Mouse (Mus musculus): ENCODE data around the gene Pigk.
A peak's percentile ranks its signal among the peaks of the same experiment; 100 is the strongest.

Pigk gene

DNA sequence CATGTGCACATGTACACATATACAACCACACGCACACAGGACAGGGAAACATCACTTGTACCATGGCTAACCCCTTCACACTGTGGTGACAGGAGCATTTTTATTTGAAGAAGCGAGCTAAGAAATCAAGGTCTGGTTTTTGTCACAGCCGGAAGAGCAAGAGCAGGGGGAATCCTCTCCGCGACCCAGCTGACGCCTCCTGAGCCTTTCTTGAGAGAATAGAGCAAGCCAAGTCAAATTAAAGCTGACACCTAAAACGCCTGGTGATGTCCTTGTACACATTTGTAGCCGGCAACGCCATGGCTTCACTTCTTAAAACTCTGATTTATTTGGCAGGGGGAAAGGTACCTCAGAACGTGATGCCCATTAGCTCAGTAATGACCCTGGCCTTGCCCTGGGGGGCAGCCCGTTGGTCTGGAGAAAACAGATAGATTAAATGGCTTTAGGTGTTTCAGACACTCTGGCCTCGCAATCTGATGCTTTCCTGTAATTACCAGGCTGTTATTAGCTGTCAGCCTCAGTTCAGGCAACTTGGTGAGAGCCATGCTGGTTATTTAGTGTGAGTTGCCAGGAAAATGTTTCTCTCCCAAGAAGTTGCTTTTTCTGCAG lies 141.2 kb downstream of the Pigk start:
- no peak for DNase-seq

DNA sequence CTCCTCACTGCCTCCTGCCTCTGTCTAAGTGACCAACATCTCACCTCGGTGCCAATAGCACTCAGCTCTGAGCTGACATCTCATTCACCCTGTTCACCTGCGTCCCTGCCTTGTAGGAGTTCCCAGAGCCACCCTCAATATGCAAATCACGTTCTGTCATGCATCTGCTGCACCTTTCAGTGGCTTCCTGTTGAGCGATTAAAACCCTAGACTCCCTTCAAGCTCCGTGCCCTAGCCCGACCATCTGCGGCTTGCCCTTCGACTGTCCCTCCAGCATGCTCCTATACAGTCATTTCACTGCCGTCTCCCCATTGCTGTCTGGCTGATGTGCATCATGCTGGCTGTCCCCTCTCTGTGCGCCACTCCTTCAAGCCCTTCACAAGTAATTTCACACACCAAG lies 142.2 kb downstream of the Pigk start:
- DNase-seq = no peak

DNA sequence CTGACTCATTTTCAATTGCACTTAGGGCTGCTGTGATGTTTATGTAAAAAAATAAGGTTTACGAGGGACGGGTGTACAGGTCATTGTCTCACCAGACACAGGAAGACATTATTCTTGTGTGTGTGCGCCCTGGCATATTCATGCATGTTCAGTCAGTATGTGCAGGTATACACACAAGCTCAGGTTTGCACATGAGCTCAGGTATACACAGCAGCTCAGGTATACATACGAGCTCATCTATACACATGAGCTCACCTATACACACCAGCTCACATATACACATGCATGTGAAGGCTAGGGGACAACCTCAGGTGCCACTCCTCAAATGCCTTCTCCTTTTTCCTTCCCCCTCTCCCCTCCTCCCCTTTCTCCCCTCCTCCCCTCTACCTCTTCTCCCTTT lies 147.6 kb downstream of the Pigk start:
- DNase-seq = no peak

DNA sequence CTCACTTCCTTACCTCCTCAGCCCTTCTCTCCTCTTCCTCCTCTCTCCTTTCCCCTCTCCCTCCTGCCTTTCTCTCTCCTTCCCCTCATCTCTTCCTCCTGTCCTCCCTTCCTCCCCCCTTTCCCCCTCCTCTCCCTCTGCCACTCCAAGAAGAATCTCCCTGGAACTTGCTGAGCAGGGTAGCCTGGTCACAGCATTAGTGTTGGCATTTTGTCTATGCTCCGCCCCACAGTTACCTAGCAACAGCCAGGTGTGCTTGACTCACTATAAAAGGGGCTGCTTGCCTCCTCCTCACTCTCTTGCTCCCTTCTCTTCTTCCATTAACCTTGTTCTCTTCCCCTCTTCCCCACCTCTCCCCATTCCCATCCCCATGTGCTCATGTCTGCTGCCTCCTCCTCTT lies 148.1 kb downstream of the Pigk start:
- DNase-seq = no peak

DNA sequence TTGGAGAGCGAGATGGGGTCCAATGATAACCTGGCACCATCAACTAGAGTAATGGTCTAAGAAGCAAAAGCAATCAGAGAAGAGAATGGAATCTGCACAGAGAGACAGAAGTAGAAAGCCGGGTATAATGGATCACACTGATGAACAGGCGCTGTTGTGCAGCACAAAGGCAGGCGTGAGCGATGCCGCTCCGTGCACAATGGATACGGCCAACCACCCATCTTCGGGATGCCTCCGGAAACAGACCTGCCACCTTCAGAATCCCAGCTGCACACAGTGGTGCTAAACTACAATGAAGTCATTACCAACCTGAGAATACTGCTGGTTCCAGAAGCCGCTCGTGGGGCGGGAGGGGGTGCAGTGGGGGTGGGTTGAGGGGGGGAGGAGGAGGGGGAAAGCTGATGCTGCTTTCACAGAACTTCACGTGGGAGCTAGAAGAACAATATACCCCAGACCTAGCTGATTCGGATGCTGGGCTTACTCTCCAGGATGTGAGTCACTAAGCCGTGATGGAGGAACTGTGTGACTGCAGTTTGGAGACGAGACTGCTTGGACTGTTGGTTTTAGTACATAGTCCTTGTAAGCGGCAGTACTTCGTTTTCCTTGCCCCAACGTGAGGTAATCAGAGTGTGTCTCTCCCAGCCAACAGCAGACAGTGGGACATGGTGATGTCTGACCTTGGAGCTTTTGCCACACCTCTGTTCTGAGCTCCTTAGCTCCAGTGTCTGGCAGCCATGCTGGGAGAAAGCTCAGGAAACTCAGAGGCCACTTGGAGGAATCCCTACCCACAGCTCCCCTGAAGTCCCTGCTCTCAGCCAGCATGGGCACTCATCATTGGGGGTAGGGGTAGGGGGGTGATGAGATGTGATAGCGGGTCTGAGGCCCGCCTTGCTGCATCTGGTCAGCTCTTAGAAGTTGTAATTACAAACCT lies 152.4 kb downstream of the Pigk start:
- DNase-seq = no peak

DNA sequence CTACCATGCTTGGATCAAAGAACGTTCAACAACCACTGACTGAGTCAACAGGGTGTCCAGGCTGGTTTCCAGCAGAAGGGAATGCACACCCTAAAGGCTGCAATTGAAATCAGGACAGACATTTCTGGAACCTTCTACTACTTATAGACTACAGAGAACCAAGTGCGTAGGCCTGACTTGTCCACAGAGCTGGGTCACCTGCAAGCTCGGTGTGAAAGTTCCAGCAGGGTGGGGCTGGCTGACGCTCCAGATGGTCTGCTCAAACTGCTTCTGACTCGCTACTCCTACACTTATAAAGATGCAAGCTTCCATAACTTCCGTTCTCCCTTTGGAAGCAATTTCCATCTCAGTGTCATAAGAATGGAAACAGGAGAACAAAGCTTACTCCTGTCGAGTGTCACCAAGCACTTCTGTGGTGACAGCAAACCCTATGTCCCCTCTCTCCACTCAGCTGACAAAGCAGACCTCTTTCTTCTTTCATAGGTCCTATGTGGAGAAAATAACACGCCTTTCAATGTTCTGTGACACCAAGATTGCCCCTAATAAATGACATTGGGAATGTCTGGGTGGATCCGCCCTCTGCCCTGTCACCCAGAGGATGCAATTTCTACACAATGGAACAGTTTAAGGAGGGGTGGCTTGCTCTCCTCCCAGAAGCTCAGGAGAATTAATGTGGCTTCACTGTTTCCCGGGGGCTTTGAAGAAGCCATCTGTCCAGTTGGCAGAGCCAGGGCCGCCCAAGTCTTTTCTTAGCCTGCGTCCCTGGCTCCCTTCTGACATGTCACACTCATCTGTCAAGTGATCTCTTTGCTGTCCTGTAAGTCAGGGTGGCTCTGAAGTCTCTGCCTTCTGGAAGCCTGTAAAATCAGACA lies 154.0 kb downstream of the Pigk start:
- peak; percentile 42 to 56 for DNase-seq

DNA sequence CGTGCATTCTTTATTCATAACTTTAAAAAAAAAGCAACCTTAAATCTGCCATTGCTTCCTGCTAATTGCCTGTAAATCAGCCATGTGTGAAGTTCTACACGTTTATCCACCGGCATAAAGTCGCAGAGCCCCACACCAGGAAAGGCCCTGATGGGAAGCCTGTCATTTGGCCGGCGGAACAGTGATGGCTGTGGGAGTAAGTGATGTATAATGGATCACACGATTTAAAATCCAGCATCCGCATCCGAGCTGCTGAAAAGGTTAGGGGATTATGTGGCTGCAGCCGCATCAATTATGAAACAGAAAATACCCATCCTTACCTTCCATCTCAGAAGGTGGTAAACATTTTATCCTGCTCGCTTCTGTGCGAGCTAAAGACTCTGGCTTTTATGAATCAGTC lies 158.2 kb downstream of the Pigk start:
- no peak for DNase-seq

DNA sequence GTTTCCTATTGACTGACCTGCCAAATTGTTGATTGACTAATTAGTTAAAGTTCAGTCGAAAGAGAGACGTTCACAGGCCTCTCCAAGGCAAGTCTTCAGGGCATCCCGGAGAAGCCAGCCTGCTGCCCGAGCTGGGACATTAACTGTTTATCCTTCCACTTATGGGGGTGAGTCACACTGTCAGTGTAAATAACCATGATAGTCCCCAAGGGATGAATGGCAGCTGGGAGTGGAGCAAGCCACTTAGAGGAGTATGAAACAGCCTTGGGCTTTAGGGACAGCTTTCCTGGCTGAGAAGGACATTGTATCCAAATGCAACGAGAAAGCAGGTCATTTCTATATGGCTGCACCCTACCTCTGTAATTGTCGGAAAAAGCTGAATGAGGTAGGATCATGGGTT lies 158.7 kb downstream of the Pigk start:
- no peak for DNase-seq

DNA sequence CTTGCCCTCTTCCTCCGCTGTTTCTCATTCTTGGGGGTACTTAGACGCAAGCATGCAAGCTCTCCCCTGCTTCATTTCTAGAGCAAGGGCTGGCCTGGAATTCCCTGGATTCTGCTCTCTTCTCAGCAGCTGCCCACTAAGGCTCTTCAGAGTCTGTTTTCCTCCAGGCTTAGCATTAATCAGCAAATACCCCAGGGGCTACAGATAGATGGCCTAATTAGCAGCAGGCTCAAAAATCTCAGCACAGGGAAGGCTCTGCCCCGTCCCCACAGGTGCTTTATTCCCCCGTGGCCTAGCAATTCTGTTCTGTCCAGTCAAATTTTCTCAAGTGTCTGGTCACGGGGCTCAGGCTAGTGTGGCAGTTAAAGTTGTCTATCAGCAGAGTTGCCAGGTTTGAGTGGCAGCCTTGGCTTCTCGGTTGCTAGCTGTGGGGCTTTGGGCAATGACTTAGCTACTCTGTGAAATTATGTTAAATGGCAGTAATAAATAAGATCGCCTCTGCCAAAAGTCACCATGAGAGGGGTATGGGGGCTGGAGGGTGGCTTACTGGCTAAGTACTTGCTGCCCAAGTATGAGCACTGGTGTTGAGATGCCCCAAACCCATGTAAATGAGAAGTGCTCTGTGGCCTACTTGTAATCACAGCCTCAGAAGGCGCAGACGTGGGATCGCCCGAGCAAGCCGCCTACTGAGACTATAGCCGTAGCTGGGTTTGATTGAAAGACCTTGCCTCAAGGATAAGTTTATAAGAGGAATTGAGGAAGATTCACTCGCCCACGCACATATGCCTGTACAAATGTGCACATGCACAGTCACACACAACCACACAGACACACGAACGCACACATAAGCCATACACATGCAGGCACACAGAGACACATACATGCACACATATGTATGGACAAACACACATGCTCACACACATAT lies 160.8 kb downstream of the Pigk start:
- no peak for DNase-seq

DNA sequence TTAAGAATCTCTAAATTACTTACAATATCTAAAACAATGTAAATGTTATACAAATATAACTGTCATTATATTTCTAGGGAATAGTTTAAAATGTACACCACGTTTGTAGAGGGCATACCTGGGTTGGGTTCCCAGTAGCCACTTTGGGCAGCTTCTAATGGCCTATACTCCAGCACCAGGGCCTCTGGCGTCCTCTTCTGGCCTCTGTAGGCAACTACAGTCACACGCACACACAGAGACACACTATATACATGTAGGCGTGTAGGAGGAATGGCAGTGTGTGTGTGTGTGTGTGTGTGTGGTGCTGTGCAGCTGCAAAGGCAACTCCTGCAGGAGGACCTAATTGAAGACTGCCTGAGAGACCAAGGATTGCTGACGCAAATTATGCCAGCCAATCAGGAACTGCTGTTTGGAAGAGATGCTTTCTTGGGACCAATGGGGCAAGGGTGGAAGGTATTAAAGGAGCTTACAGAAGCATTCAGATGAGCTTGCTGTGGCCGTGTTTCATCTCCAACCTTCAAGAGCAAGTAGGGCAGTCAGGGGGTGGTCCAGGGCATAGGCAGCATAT lies 161.9 kb downstream of the Pigk start:
- no peak for DNase-seq

DNA sequence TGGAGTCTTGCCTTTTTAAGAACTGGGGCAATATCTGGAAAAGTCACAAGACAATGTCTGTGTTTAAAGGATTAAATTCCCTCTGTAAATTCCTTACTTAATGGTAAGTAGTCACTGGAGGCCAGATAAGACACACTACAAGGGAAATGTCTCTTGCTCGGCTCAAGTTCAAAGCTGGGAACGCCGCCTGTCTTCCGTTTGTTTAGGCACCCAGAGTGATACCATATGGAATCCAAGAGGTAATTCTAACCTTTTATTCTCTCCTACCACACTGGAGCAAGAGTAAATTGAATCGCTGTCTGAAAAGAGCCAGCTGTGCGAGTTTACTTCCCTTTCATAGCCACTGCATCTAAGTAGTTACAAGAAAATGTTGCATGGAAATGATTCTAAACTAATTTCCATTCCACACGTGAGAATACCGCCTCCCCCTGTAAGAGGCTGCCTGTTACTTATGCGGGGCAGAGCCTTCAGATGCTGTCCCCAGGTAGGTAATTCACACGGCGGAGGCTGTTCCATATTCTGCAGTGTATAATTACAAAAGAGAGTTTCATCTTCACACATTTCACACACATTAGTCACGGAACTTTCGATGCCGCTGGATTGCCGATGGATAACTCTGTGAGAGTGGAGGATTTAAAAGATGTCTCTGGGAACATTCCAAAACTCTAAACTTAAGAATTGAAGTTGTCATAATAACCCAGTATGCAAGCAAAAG lies 166.4 kb downstream of the Pigk start:
- DNase-seq = no peak

DNA sequence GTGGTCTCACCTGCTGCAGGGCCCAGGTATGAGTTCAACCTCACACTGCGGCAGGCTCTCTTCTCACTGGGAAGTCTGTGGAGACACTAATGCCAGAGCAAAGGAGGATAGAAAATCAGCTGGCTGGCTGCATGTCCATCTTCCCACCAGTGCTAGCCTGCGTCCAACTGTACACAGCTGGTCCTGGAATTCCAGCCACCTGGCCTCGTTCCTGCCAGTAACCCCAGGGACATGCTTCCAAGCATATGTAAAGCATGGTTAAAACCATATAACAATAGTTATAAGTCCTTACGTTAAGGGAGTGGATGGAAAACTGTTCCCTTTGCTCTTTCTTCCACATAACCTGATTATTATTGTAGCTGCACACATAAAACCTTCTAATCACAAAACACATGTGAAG lies 167.8 kb downstream of the Pigk start:
- no peak for DNase-seq

DNA sequence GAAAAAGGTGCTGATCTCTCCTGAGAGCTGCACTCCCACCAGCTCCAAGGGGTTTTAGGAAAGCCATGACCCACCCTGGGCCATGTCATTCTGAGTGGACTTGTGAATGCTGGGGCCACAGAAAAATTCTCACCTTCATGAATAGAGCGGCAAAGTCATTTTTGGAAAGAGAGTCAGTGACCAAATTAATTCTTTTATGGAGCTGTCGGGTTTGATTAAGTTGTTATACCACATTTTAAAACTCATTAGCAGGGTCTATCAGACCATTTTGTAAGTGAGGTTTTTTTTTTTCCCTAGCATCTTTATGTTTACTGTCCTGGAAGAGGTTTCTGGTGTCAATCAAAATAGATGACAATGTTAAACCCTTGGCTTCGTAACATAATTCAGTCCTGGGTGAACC lies 169.7 kb downstream of the Pigk start:
- no peak for DNase-seq

DNA sequence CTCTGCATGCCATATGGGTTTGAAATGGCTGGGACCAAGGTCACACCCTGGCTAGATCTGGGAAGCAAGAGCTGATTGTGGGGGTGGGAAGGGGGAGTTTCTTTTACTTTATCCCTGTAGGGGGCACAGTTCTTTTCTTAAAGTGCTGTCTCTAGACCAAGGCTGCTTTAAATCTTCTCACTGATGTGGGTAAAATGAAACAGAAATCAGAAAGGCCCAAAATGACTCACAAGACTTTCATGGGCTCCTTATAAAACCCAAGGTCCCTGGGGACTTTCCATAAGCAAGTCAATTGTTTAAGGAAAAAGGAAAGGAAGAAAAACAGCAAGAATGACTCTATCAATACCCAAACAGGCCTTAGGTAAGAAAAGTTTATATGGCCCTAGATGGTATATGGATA lies 172.8 kb downstream of the Pigk start:
- no peak for DNase-seq

DNA sequence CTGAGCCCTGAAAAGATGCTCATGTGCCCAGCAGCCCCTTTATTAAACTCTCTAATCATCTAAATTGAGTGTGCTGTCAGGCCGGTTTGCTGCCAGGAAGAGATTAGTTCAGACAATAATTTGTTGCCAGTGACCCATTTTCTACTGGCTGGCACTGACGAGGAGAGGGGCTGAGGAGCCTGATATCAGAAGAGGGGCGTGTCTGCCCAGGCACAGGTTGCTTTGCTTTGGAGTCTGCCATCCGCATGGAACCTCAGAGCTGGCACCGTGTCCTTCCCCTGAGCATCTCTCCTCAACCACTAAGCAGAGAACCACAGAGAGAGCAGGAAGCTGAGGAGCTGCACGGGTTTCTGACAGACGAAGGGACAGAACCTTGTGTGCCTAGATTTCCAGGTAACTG lies 174.2 kb downstream of the Pigk start:
- DNase-seq = peak; percentile 42 to 47

DNA sequence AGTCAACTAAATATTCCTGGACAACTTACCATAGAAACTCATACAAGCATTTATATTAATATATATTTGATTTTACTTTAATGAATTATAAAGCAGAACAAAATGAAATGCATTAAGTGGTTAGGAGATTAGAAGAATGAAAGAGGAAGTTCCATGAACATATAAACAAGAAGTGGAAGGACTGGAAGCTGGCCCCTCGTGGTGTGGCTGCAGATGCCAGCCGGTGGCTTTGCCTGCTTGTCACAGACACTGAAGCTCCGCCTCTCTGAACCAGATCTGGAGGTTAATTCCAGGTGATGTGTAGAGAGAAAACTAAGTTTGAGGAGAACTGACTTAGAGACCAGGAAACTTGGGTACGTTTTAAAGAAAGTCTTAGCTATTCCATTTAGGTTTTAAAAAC lies 181.0 kb downstream of the Pigk start:
- DNase-seq = no peak

DNA sequence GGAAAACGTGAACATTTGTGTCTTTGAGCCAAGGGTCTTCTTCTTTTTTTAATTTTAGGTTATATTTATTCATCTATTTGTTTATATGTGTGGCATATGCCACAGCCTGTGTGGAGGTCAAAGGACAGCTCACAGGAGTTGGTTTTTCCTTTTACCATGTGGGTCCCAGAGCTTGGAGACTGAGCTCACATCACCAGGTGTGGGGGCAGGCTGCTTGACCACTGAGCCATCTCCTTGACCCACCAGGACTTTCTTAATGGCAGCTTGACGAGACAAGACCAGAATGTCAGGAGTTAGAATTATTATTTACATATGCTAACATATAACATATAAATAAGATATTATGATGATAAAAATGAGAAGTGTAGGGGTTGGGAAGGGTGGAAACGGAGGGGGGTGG lies 182.2 kb downstream of the Pigk start:
- DNase-seq = no peak

DNA sequence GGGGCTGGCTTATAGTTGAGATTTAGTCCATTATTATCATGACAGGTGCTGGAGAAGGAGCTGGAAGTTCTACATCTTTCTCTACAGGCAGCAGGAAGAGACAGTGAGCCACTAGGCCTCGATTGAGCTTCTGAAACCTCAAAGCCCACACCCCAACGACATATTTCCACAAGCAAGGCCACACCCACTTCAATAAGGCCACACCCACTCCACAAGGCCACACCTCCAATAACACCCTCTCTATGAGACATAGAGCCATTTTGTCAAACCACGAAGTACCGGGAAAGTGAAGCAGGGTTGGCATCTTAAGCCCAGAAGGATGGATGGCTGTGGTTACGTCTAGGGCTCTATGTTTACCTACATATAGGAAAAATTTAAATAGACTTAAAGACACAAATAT lies 183.3 kb downstream of the Pigk start:
- DNase-seq = no peak

DNA sequence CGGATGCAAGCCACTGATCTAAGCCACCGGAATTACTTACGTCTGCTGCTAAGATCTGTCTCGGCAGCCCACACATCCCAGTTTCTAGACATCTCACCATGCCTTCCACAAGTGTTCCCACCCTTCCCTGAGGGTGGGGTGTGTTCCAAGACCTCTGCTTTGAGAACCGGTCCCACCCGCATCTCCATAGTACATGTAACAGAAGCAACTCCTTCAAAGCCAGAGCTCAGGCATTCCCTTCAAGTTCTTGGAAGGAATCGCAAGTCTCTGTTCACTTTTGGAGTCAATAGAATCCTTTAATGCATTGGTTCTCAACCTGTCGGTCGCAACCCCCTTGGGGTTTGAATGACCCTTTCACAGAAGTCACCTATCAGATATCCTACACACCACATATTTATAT lies 185.0 kb downstream of the Pigk start:
- DNase-seq = no peak

DNA sequence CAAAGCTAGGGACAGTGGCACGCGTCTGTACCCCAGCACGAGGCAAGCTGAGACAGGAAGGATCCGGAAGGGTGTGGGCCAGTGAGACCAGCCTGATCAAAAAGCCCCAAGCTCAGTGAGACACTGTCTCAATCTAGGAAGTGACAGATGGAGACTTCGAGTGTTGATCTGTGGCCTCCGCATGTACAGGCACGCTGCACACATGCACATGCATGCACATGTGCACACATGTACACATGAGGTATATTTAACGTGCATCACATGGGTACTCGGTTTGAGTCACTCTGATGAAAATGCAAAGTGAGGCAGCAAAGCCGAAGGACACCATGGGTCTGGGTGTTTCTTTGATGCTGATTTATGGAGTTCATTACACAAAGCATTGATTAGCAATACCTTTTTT lies 191.1 kb downstream of the Pigk start:
- no peak for DNase-seq

DNA sequence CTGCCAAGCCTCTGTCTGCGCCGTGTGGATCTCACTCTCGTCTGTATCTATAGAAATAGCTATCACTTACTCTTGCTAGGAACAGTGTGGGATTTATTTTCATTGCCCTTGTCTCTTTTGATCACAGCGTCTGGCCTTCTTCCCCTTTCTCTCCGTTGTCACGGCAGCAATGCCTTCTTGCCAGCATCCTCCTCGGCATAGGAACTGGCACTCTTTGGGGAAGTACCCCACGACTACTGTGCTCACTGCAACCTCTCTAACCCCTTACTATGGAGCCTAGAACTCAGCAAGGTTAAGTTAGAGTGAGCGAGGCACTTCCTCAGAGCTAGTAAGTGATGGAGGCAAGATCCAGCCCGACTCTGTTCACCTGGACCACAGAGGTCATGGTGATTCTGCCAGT lies 191.9 kb downstream of the Pigk start:
- no peak for DNase-seq
